Mouse (Mus musculus): ENCODE data around the gene Loxl4. TPM values are rescaled to one million over a fixed set of nuclear protein-coding genes. Genes with fewer than 3 reads are reported as not detected.

Loxl4 gene
- total RNA-seq, 2 experiments from 2014 or later = not detected

DNA sequence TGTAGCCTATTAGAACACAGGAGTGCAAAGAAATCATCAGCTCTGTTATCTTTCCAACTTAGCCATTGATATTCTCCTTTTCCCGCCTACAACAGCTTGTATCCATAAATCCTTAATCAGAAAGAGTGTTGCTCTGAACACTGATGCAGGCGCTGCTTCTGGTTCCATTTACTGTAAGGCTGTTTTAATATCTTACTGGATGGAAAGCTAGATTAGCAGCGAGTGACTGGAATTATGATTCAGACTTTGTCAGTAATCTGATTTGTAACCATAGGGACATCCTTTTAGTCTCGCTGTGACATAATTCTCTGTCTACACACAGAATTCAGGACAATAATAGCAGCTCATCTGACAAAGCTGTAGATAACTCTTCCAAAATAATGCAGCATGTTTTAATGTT, 41.3 kb downstream of the Loxl4 start:
- ATAC-seq (replicated peaks; ENCODE audit: poor library complexity, severe bottlenecking) = no peak

DNA sequence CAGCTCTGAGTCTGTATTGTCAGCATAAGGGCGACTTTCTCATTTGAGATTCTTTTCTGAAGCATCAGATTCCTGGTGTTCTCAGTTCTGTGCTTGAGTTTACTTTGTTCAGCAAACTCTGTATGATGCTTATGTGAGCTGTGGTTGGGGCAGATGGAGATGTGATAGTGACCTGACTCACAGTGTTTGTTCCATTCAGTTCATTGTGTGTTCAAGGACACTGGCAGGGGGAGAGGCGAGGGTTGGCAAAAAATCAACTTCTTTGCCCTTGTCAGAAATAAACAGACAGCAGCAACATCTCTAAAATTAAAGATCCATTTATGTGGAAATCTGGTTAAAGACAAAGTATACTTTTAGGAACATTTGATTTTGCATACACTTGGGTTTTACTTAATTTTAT, 43.5 kb downstream of the Loxl4 start:
- no peak for ATAC-seq (replicated peaks; ENCODE audit: poor library complexity, severe bottlenecking)

DNA sequence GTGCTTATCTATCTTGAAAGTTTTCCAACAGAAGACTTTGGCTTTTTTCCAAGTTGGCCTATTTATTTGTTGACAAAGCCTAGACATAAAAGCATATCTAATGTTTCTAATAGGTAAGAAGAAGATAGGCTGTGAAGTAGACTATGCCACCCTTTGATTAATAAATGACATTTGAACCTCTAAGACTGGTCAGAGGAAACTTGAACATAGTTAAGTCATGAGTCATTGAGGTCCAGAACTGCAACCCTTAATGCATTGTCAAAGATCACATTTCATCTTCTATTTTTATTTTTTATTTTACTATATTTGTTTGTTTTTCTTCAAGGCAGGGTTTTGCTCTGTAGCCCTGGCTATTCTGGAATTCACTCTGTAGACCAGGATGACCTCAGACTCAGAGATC, 45.6 kb downstream of the Loxl4 start:
- ATAC-seq (replicated peaks; ENCODE audit: poor library complexity, severe bottlenecking) = no peak

DNA sequence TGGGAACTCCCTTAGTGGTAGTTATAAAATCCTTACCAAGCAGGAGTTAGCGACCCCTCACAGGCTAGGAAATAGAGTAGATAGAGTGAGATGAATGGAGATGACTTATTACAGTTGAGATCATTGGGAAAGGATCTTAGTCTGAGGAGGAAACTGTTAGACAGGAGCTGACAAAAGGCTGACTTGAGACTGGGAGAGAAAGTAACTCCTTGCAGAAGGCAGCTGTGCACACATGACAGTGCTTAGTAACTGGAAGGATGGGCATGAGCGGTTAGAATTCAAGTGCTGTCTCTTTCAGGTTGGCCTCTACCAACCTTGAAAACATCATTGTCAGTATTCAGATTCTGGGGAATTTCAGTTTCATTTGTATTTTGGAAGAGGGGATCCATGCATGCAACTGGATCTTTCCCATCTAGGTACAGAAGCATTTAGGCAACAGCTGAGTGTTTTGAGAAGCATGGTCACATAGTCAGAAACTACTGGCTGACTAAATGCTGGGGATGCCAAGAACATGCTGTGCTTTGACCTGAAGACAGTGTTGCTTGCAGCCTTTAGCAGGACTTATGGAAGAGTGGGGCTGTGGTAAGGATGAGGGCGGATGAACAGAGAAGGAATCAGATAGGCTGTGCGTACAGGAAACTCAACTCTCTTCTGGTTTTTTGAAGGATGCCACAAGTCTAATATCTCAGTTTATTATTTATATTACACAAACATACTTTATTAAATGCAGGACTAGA, 46.2 kb downstream of the Loxl4 start:
- ATAC-seq (replicated peaks; ENCODE audit: poor library complexity, severe bottlenecking) = no peak

DNA sequence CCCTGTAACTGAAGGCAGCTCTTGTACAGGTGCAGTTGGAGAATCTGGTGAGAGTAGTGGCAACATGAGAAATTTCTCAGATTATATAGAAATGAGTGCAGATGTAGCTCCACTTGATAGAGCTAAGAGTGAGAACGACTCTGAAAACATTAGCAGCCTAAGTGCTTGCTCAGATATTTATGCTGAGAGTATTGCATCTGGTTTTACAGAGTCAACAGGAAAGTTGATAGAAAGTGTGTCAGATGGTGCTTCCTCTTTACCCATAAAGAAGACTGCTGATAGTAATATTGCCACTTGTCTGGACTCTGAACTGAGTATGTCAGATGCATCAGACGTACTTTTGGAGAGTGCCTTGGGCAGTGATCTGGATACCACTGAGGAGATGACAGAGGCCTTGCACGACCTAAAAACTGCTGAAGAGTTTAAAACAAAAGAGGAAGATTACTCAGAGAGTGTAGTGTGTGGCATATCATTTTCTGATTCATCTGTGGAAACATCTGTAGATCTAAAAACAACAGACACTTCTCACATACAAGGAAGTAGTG, 48.8 kb downstream of the Loxl4 start:
- ATAC-seq (replicated peaks; ENCODE audit: poor library complexity, severe bottlenecking) = no peak

DNA sequence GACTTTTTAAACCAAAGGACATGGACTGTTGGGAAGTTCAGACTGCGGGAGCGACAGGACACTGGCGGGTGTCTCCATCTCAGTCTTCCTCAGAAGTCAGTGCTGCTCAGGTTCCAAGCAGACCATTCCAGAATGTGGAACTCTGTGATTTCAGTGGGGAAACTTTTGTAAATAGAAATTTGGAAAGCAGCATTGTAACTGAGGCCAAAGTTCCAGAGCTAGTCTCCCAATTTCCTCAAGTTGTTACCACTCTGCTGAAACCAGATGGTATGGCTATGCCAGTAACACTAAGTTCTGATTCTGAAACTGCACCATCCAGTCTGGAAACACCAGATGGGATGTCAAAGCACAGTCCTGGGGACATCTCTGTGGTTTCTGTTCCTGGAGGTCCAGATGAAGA, 49.6 kb downstream of the Loxl4 start:
- no peak for ATAC-seq (replicated peaks; ENCODE audit: poor library complexity, severe bottlenecking)

DNA sequence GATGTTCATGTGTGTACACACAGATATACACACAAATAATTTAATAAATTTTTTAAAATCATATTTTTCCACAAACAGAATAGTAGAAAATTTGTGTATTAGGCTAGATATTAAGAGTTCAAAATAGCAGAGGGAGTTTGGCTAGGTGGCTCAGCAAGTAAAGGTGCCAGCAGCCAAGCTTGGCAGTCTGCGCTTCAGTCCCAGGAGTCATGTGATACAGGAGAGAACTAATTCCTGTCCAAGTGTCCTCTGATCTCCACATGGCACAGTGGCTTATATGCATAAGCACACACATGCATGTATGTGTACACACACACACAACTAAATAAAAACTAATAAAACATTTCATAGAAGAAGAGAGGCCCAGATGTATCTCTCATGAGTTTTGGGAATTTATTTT, 50.6 kb downstream of the Loxl4 start:
- ATAC-seq (replicated peaks; ENCODE audit: poor library complexity, severe bottlenecking) = no peak

DNA sequence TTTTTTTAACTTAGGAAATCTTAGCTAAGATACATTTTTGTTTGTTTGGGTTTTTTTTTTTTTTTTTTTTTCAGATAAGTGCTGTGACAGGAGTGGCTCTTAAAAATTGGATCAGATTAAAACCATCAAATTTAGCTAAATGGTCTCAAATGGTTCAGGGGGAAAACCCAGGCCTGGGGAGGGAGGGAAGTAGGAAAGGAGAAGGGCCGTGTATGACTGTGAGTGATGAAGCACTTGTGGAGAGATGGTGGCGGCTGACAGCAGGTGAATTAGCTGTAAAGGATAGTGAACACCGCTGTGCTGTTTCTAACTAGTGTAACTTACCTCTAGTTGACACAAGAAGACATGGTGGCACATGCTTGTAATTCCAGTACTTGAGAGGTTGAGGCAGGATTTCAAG, 53.9 kb downstream of the Loxl4 start:
- ATAC-seq (replicated peaks; ENCODE audit: poor library complexity, severe bottlenecking) = no peak

Other genes starting within 250 kb of the Loxl4 start
- 0.17 TPM in 1 of 2 replicates, not detected in the other for gene Crtac1, start 181.0 kb downstream of the Loxl4 start, total RNA-seq (2014; fragmentation: Nextera tagmentation)
- gene Crtac1, start 181.0 kb downstream of the Loxl4 start, total RNA-seq (2017) = not detected in 2 replicates
- 10.3 and 28.0 TPM in 2 replicates for gene R3hcc1l, start 94.1 kb downstream of the Loxl4 start, total RNA-seq (2014; fragmentation: Nextera tagmentation)
- 26.1 and 34.8 TPM in 2 replicates for gene R3hcc1l, start 94.1 kb downstream of the Loxl4 start, total RNA-seq (2017)
- 6.2 and 12.1 TPM in 2 replicates for gene Pyroxd2, start 140.0 kb upstream of the Loxl4 start, total RNA-seq (2014; fragmentation: Nextera tagmentation)
- gene Pyroxd2, start 140.0 kb upstream of the Loxl4 start, total RNA-seq (2017) = 2.3 and 3.1 TPM in 2 replicates
- 24.1 and 32.2 TPM in 2 replicates for gene Hps1, start 167.2 kb upstream of the Loxl4 start, total RNA-seq (2014; fragmentation: Nextera tagmentation)
- gene Hps1, start 167.2 kb upstream of the Loxl4 start, total RNA-seq (2017) = 22.7 and 34.4 TPM in 2 replicates